Comparison of ENCODE assay signal across 28 mouse cellular contexts in the genomic region with DNA sequence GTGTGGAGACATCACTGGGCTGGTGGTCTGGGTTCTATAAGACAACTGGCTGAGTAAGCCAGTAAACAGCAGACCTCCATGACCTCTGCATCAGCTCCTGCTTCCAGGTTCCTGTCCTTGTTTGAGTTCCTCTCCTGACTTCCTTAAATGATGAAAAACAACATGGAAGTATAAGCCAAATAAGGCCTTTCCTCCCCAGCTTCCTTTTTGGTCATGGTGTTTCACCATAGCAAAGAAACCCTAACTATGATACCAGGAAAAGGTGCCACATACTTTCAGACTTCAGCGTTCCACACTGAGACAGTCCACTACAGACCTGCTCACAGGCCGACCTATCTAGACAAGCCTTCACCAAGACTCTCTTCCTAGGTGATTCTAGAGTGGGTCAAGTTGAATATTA. TPM values are rescaled to one million over a fixed set of nuclear protein-coding genes. Genes with fewer than 3 reads are reported as not detected.
DNase-seq lines count a peak whose midpoint lies in the region; ATAC-seq and TF ChIP-seq lines count a peak whose summit lies in the region.
"Had no signal": no experiment of that assay in that cellular context is flagged by ENCODE, and none has a peak within 500 bp of the region (broad histone marks: within the 10 kb centered on the region; RNA-seq: fewer than 3 reads in every experiment).

No protein-coding gene starts in this region.

- peak; percentile 24 for DNase-seq in liver, adult 2 months (ENCODE audit: extremely low read depth, low read depth, low spot score)
- no peak for DNase-seq in liver, embryonic 11.5 days (ENCODE audit: low spot score)
- no peak for DNase-seq in liver, embryonic 13.5 days
- DNase-seq in heart, embryonic 10.5 days (ENCODE audit: low spot score): no peak
- no peak for DNase-seq in embryo, embryonic 9.5 days (ENCODE audit: extremely low spot score)
- no peak for DNase-seq in stomach, postnatal 0 days (ENCODE audit: low spot score)
- DNase-seq: adrenal gland, postnatal 10 days; cerebellum, adult 11 months; cerebellum, adult 9-10 months; embryo, embryonic 11 days; gastrocnemius, postnatal 25 days; heart, adult 18-20 months; kidney, adult 11 months; kidney, postnatal 25 days; lung, embryonic 14.5 days; retina, postnatal 1 day; right cerebral cortex, postnatal 14 days; thymus, postnatal 14 days had no signal

- 86% methylated on average over 2 of the region's 2 CpGs for WGBS in liver, adult 2 months
- 92% methylated on average over 2 of the region's 2 CpGs for WGBS in liver, embryonic 11.5 days
- WGBS in liver, embryonic 13.5 days (ENCODE audit: insufficient replicate concordance): 74% methylated on average over 2 of the region's 2 CpGs
- 95% methylated on average over 2 of the region's 2 CpGs for WGBS in heart, embryonic 10.5 days
- WGBS in stomach, postnatal 0 days: 94% methylated on average over 2 of the region's 2 CpGs

- H3K9me3 ChIP-seq in liver, embryonic 11.5 days (ENCODE audit: control insufficient read depth, low read length): no peaks in the 10 kb centered on the region
- no peaks in the 10 kb centered on the region for H3K9me3 ChIP-seq in liver, embryonic 13.5 days (replicated peaks)
- no peaks in the 10 kb centered on the region for H3K9me3 ChIP-seq in heart, embryonic 10.5 days
- H3K9me3 ChIP-seq in stomach, postnatal 0 days (ENCODE audit: control insufficient read depth, low read length): no peaks in the 10 kb centered on the region
- H3K9me3 ChIP-seq: embryonic facial prominence, embryonic 13.5 days; forebrain, embryonic 10.5 days; forebrain, embryonic 15.5 days; G1E; heart, embryonic 12.5 days; midbrain, embryonic 10.5 days had no signal

- H3K4me2 ChIP-seq in liver, embryonic 11.5 days: no peak overlapping the region
- peak overlapping the region; percentile 0; the same call in 1 of the 2 replicates for H3K4me2 ChIP-seq in liver, embryonic 13.5 days
- H3K4me2 ChIP-seq in stomach, postnatal 0 days (replicated peaks; ENCODE audit: low read depth): no peak overlapping the region
- H3K4me2 ChIP-seq: embryonic facial prominence, embryonic 13.5 days; forebrain, embryonic 15.5 days; heart, embryonic 12.5 days had no signal

- H3K79me2 ChIP-seq in liver, adult 2 months (ENCODE audit: control insufficient read depth, insufficient read depth, low read length): peaks cover 7% of the 10 kb centered on the region; the same call in 1 of the 2 replicates

- no peak for ATAC-seq in liver, embryonic 11.5 days (replicated peaks; ENCODE audit: low FRiP score)
- no peak for ATAC-seq in liver, embryonic 13.5 days (ENCODE audit: low read depth)
- peak; percentile 34 for ATAC-seq in megakaryocyte, adult 5-6 weeks (ENCODE audit: poor library complexity, severe bottlenecking)
- ATAC-seq in stomach, postnatal 0 days (ENCODE audit: low FRiP score, low TSS enrichment): no peak
- ATAC-seq: forebrain, embryonic 15.5 days; Patski had no signal

- H3K36me3 ChIP-seq in liver, adult 2 months (ENCODE audit: control insufficient read depth, insufficient read depth, low read length): peaks cover 13% of the 10 kb centered on the region
- peaks cover 13% of the 10 kb centered on the region; the same call in 1 of the 2 replicates for H3K36me3 ChIP-seq in liver, embryonic 11.5 days (ENCODE audit: control insufficient read depth, insufficient read depth, low read length)
- peaks cover 18% of the 10 kb centered on the region for H3K36me3 ChIP-seq in liver, embryonic 13.5 days
- peaks cover 11% of the 10 kb centered on the region for H3K36me3 ChIP-seq in heart, embryonic 10.5 days
- no peaks in the 10 kb centered on the region for H3K36me3 ChIP-seq in stomach, postnatal 0 days (ENCODE audit: control insufficient read depth, insufficient read depth, low read length)
- H3K36me3 ChIP-seq: forebrain, embryonic 15.5 days had no signal

- no peak for TF ChIP-seq POLR2A in liver, adult 2 months (IDR thresholded peaks at IDR 0.05; ENCODE audit: extremely low read depth, insufficient read depth, low read length)

- no peak overlapping the region for H3K4me3 ChIP-seq in liver, adult 2 months (ENCODE audit: insufficient read depth, low read depth, low read length)
- H3K4me3 ChIP-seq in liver, embryonic 11.5 days (ENCODE audit: low read depth, low read length): no peak overlapping the region
- H3K4me3 ChIP-seq in liver, embryonic 13.5 days (replicated peaks): no peak overlapping the region
- H3K4me3 ChIP-seq in heart, embryonic 10.5 days: no peak overlapping the region
- H3K4me3 ChIP-seq in stomach, postnatal 0 days (ENCODE audit: low read depth, low read length): no peak overlapping the region
- H3K4me3 ChIP-seq: embryonic facial prominence, embryonic 13.5 days; forebrain, embryonic 10.5 days; forebrain, embryonic 15.5 days; heart, embryonic 12.5 days; left cerebral cortex, adult 2 months; midbrain, embryonic 10.5 days had no signal

- peaks cover 9% of the 10 kb centered on the region for H3K4me1 ChIP-seq in liver, adult 2 months (ENCODE audit: control insufficient read depth, insufficient read depth, low read length)
- peaks cover 30% of the 10 kb centered on the region for H3K4me1 ChIP-seq in liver, embryonic 11.5 days (replicated peaks; ENCODE audit: control insufficient read depth, insufficient read depth, low read length)
- peaks cover 63% of the 10 kb centered on the region for H3K4me1 ChIP-seq in liver, embryonic 13.5 days (replicated peaks)
- H3K4me1 ChIP-seq in heart, embryonic 10.5 days: peaks cover 18% of the 10 kb centered on the region
- no peaks in the 10 kb centered on the region; the same call in 1 of the 2 replicates for H3K4me1 ChIP-seq in stomach, postnatal 0 days (replicated peaks; ENCODE audit: control insufficient read depth, insufficient read depth)

- TF ChIP-seq EP300 in stomach, postnatal 0 days (optimal IDR thresholded peaks at IDR 0.05): no peak

- H3K27me3 ChIP-seq in liver, adult 2 months (ENCODE audit: control insufficient read depth, insufficient read depth, low read length): no peaks in the 10 kb centered on the region
- H3K27me3 ChIP-seq in liver, embryonic 11.5 days (replicated peaks; ENCODE audit: control insufficient read depth, insufficient read depth, low read length): no peaks in the 10 kb centered on the region
- no peaks in the 10 kb centered on the region for H3K27me3 ChIP-seq in liver, embryonic 13.5 days
- H3K27me3 ChIP-seq in heart, embryonic 10.5 days (ENCODE audit: insufficient read depth, poor library complexity, severe bottlenecking): no peaks in the 10 kb centered on the region
- no peaks in the 10 kb centered on the region for H3K27me3 ChIP-seq in stomach, postnatal 0 days (ENCODE audit: control insufficient read depth, insufficient read depth, low read length)
- H3K27me3 ChIP-seq: embryonic facial prominence, embryonic 13.5 days; forebrain, embryonic 15.5 days; heart, embryonic 12.5 days; Patski had no signal

- no peak overlapping the region for H3K27ac ChIP-seq in liver, adult 2 months (replicated peaks; ENCODE audit: insufficient read depth, low read depth, low read length)
- no peak overlapping the region for H3K27ac ChIP-seq in liver, embryonic 11.5 days (ENCODE audit: low read depth, low read length)
- no peak overlapping the region; the same call in 1 of the 2 replicates for H3K27ac ChIP-seq in liver, embryonic 13.5 days
- H3K27ac ChIP-seq in heart, embryonic 10.5 days: no peak overlapping the region
- H3K27ac ChIP-seq in stomach, postnatal 0 days (replicated peaks): no peak overlapping the region
- H3K27ac ChIP-seq: embryonic facial prominence, embryonic 13.5 days; forebrain, embryonic 10.5 days; forebrain, embryonic 15.5 days; hindbrain, embryonic 14.5 days; left cerebral cortex, adult 2 months; midbrain, embryonic 10.5 days had no signal

- no peak for TF ChIP-seq CTCF in liver, adult 2 months (IDR thresholded peaks at IDR 0.05; ENCODE audit: low read depth, low read length)
- no peak for TF ChIP-seq CTCF in stomach, postnatal 0 days (IDR thresholded peaks at IDR 0.05; ENCODE audit: low read depth)

- no peak overlapping the region for H3K9ac ChIP-seq in liver, adult 2 months (ENCODE audit: low read depth, low read length)
- H3K9ac ChIP-seq in liver, embryonic 11.5 days (ENCODE audit: low read depth, low read length): no peak overlapping the region
- H3K9ac ChIP-seq in liver, embryonic 13.5 days: no peak overlapping the region
- H3K9ac ChIP-seq in stomach, postnatal 0 days (ENCODE audit: low read length): no peak overlapping the region
- H3K9ac ChIP-seq: embryonic facial prominence, embryonic 13.5 days; forebrain, embryonic 15.5 days; heart, embryonic 12.5 days; hindbrain, embryonic 14.5 days; lung, embryonic 14.5 days had no signal

RNA-seq across cellular contexts. Expression of a gene that starts 2.2 kb away (rescaled TPM):
- total RNA-seq in liver, adult 2 months (2014; rRNA removed): 24.9 and 36.0 TPM in 2 replicates
- polyA plus RNA-seq in liver, adult 2 months (2012; rRNA removed): 7.8 and 9.4 TPM in 2 replicates
- polyA plus RNA-seq in liver, embryonic 11.5 days (2014; fragmentation: Nextera tagmentation; extraction: Ambion mirVana): 69.5 and 71.8 TPM in 2 replicates
- 48.6 and 55.8 TPM in 2 replicates for polyA plus RNA-seq in liver, embryonic 13.5 days (2015; fragmentation: Nextera tagmentation; extraction: Ambion mirVana)
- total RNA-seq in megakaryocyte, adult 5-6 weeks (2015): 18.7 and 22.8 TPM in 2 replicates
- total RNA-seq in megakaryocyte, adult 5-6 weeks (2017): 52.4 and 70.8 TPM in 2 replicates
- polyA plus RNA-seq in heart, embryonic 10.5 days (2016; fragmentation: Nextera tagmentation; extraction: Ambion mirVana): 41.6 and 41.8 TPM in 2 replicates
- 8.9 TPM in 2 replicates for polyA plus RNA-seq in stomach, postnatal 0 days (2015; fragmentation: Nextera tagmentation; extraction: Ambion mirVana)
